Mouse (Mus musculus) heart, adult 2 months (tissue): ENCODE results near the gene Fnbp1. TPM values are rescaled to one million over a fixed set of nuclear protein-coding genes. Genes with fewer than 3 reads are reported as not detected.

Experiments
- DNase-seq, 2 experiments: peaks; one replicate each; pipeline ENCODE4 v3.0.0; 2021
- H3K27ac ChIP-seq: fragments of 200-600 bp; 2 replicates; pipeline ENCODE4 v1.8.1; 2022
- H3K27me3 ChIP-seq: fragments of 200-500 bp; 2 replicates; pipeline ENCODE4 v1.6.1; 2012; ENCODE audit warnings: mild to moderate bottlenecking, low read length, inconsistent platforms, mixed read lengths; ENCODE audit not compliant: control insufficient read depth, insufficient read depth
- H3K36me3 ChIP-seq: fragments of 200-500 bp; 2 replicates; pipeline ENCODE4 v1.6.1; 2012; ENCODE audit warnings: low read length, inconsistent platforms; ENCODE audit not compliant: control insufficient read depth, insufficient read depth
- H3K4me1 ChIP-seq: fragments of 200-500 bp; 2 replicates; pipeline ENCODE4 v1.6.1; 2011; ENCODE audit warnings: low read length; ENCODE audit not compliant: control insufficient read depth, insufficient read depth
- H3K4me3 ChIP-seq: fragments of 200-600 bp; 2 replicates; pipeline ENCODE4 v1.8.1; 2022
- H3K79me2 ChIP-seq: fragments of 200-500 bp; replicated peaks from 2 replicates; pipeline ENCODE4 v1.6.1; 2012; ENCODE audit warnings: mild to moderate bottlenecking, inconsistent platforms, low read length, moderate library complexity, mixed read lengths; ENCODE audit not compliant: control insufficient read depth, insufficient read depth
- H3K9ac ChIP-seq: fragments of 200-500 bp; 2 replicates; pipeline ENCODE4 v1.6.1; 2012; ENCODE audit warnings: low read depth, mild to moderate bottlenecking, control low read depth, inconsistent platforms, low read length, mixed read lengths
- CTCF ChIP-seq: fragments of 200-600 bp; IDR thresholded peaks from 2 replicates; pipeline ENCODE4 v1.8.1; 2022; ENCODE audit warnings: antibody characterized with exemption, mild to moderate bottlenecking, moderate library complexity
- EP300 ChIP-seq: fragments of 200-500 bp; IDR thresholded peaks from 2 replicates; pipeline ENCODE4 v1.6.1; 2011; ENCODE audit warnings: low read depth, low read length, control low read depth; ENCODE audit not compliant: insufficient read depth
- POLR2A ChIP-seq: fragments of 200-500 bp; IDR thresholded peaks from 2 replicates; pipeline ENCODE4 v1.6.1; 2011; ENCODE audit warnings: mild to moderate bottlenecking, low read depth, low read length, control low read depth; ENCODE audit not compliant: insufficient read depth
- WGBS: fragments of 180-500 bp; shearing (Covaris S2); methylation state at CpG from one replicate; pipeline ENCODE4 v1.1.7; 2018; 5-methylcytosine and 5-hydroxymethylcytosine counted together
- intact Hi-C: fragments of 180-260 bp; cut with DNase I; formaldehyde crosslinking; loops from one replicate; pipeline ENCODE4 v1.15.1; 2025
- polyA plus RNA-seq: library from polyadenylated mRNA; depleted of rRNA; stranded (reverse); fragments of >200 nt; gene quantifications from 2 replicates; pipeline ENCODE4 v1.2.3, GENCODE M21; 2012
- total RNA-seq, 2 experiments: library from RNA; stranded (reverse); gene quantifications; 2 replicates each; pipeline ENCODE4 v1.2.3; 2021

The Fnbp1 gene
- total and polyA plus RNA-seq, 3 experiments = 40.3 to 53.6 (median 49.0) TPM

DNA sequence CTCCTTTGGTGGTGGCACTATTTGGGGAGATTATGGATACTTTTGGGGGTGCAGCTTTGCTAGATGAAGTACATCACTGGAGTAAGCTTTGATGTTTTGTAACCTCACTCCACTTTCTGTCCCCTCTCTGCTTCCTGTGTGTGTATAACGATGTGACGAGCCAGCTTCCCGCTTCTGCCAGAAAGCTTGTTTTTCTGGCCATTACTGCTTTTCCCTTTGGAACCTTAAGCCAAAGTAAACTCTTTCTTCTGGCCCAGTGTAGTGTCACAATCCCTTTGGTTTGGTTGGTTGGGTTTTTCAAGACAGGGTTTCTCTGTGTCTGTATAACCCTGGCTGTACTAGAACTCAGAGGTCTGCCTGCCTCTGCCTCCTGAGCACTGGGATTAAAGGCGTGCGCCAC lies 19.0 kb downstream of the Fnbp1 start:
- Histone ChIP-seq H3K79me2 (peaks cover 1% of the 10 kb centered on the region; the same call in 1 of the 2 replicates), H3K36me3 (no peaks in the 10 kb centered on the region; the same call in 1 of the 2 replicates), H3K4me3 (no peak overlapping the region), H3K27me3 (no peaks in the 10 kb centered on the region), H3K27ac (peak overlapping the region; percentile 15; the same call in 1 of the 2 replicates), H3K9ac (no peak overlapping the region), H3K4me1 (peaks cover 21% of the 10 kb centered on the region)
- intact Hi-C loops = no loop called here
- WGBS = 71% methylated on average over 5 of the region's 5 CpGs
- DNase-seq = no peak
- TF ChIP-seq EP300 (no peak), CTCF (no peak), POLR2A (no peak)

DNA sequence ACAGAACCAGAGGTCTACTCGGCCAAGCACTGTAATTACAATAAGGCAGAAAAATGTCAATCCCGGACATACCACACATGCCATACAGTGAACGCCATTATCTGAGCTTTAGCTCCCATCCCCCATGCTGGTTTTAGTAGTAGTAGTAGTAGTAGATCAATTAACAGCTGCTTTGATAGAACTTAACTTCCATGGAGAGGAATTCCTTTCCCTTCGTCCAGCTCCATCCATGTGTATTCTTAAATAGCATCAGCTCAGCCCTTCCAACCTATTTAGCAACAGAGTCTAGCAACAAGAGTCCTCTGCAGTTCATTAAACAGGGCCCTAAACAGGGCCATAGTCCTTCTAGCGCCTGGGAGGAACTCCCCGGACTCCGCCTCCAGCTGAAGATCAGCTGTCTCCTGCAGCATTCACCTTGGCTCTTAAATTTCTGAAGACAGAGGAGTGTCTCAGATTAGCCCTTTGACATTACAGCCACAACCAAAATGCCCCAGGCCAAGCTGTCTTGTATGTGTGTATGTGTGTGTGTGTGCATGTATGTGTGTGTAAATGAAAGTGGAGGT lies 20.6 kb downstream of the Fnbp1 start:
- intact Hi-C loops = no loop called here
- no peak for DNase-seq
- WGBS = 68% methylated on average over 7 of the region's 7 CpGs
- Histone ChIP-seq H3K27ac (no peak overlapping the region), H3K36me3 (no peaks in the 10 kb centered on the region; the same call in 1 of the 2 replicates), H3K27me3 (no peaks in the 10 kb centered on the region), H3K4me1 (peaks cover 17% of the 10 kb centered on the region), H3K79me2 (peaks cover 2% of the 10 kb centered on the region; the same call in 1 of the 2 replicates), H3K9ac (no peak overlapping the region), H3K4me3 (no peak overlapping the region)
- TF ChIP-seq POLR2A (no peak), CTCF (no peak), EP300 (no peak)

GRCm38 (mm10) chr2:31119795-31120194 lies 22.0 kb downstream of the Fnbp1 start:
- Histone ChIP-seq H3K9ac (peak overlapping the region; percentile 15), H3K36me3 (no peaks in the 10 kb centered on the region; the same call in 1 of the 2 replicates), H3K4me1 (peaks cover 13% of the 10 kb centered on the region), H3K27me3 (no peaks in the 10 kb centered on the region), H3K79me2 (peaks cover 2% of the 10 kb centered on the region; the same call in 1 of the 2 replicates), H3K4me3 (no peak overlapping the region), H3K27ac (peak overlapping the region; percentile 64)
- intact Hi-C loops = no loop called here
- 42% methylated on average over 13 of the region's 13 CpGs for WGBS
- TF ChIP-seq POLR2A (peak; percentile 31; the same call in 1 of the 2 replicates), EP300 (no peak)
- peak; percentile 62 to 80 for DNase-seq

DNA sequence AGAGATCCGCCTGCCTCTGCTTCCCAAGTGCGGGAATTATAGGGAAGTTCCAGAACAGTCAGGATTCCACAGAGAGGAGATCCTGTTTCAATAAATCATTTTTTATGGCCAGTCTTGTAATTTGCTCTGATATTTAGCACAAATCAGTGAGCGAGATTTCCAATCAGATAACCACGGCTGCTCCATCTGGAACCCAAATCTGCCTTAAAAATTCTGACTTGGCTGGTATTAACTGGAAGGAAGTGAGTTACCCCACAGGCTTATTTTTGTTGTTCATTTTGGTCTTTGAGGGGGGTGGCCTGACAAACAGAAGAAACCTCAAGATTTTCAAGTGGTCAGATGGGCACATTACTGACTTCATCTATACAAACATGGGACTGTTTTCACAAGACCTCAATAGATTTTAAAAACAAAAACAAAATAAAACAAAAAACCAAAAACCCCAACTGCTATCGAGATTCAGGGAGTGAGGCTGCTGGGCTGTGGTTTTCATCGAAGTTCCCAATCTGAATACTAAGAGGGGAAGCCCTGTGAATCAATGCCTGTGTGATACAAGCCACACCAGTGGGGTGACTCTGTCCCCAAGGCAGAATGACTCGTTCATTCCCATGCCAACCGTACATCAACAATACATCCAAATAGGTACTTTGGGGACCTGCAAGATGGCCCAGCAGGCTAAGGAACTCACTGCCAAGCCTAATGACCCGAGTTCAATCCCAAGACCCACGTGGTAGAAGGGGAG lies 23.0 kb downstream of the Fnbp1 start:
- Histone ChIP-seq H3K27me3 (no peaks in the 10 kb centered on the region), H3K79me2 (peaks cover 2% of the 10 kb centered on the region; the same call in 1 of the 2 replicates), H3K27ac (peak overlapping the region; percentile 64), H3K36me3 (no peaks in the 10 kb centered on the region), H3K4me3 (no peak overlapping the region), H3K4me1 (peaks cover 8% of the 10 kb centered on the region), H3K9ac (no peak overlapping the region)
- WGBS = 80% methylated on average over 10 of the region's 10 CpGs
- intact Hi-C loops = no loop called here
- DNase-seq = no peak
- TF ChIP-seq CTCF (no peak), EP300 (no peak), POLR2A (no peak)

GRCm38 (mm10) chr2:31118211-31118610 lies 23.6 kb downstream of the Fnbp1 start:
- H3K4me1 ChIP-seq = peaks cover 8% of the 10 kb centered on the region
- intact Hi-C loops = no loop called here
- no peaks in the 10 kb centered on the region for H3K27me3 ChIP-seq
- WGBS = 52% methylated on average over 3 of the region's 3 CpGs
- DNase-seq = no peak
- TF ChIP-seq POLR2A (no peak), CTCF (no peak), EP300 (no peak)
- H3K79me2 ChIP-seq = peaks cover 2% of the 10 kb centered on the region; the same call in 1 of the 2 replicates
- H3K36me3 ChIP-seq = no peaks in the 10 kb centered on the region
- H3K9ac ChIP-seq = no peak overlapping the region
- H3K27ac ChIP-seq = no peak overlapping the region
- H3K4me3 ChIP-seq = no peak overlapping the region
